Mouse (Mus musculus) layer of hippocampus, postnatal 36 days (tissue): ENCODE data around the gene Idh3g. TPM values are rescaled to one million over a fixed set of nuclear protein-coding genes. Genes with fewer than 3 reads are reported as not detected.
A peak's percentile ranks its signal among the peaks of the same experiment; 100 is the strongest.
"Not testable (repeated sequence)": the region's sequence is repeated elsewhere in the genome, so short reads cannot be mapped to it uniquely, and the experiment has no call there.

ENCODE experiments used
- DNase-seq, 2 experiments: peaks; one replicate each; pipeline ENCODE4 v3.0.0; 2022
- total RNA-seq, 2 experiments: library from RNA; stranded (reverse); gene quantifications; 2 replicates each; pipeline ENCODE4 v1.2.3; 2021

Gene Idh3g
- total RNA-seq, 2 experiments from 2014 or later, result 194 to 202 TPM

- DNase-seq, result peak; percentile 27
These were observed 30.2 kb downstream of the Idh3g start, which contains the start of gene Plxnb3 for GRCm38 (mm10) chrX:73756334-73757140. Plxnb3 (plus strand) TSS chrX:73757090.

- no peak for DNase-seq
These were observed 37.7 kb downstream of the Idh3g start for GRCm38 (mm10) chrX:73748977-73749376.

- DNase-seq, result no peak
These were observed 41.8 kb downstream of the Idh3g start for GRCm38 (mm10) chrX:73744774-73745481.

GRCm38 (mm10) chrX:73739841-73740240, 46.9 kb downstream of the Idh3g start:
- DNase-seq, result not testable (repeated sequence)

- DNase-seq, result no peak
These were observed 47.5 kb downstream of the Idh3g start for GRCm38 (mm10) chrX:73739151-73739550.

- no peak for DNase-seq
These were observed 48.5 kb downstream of the Idh3g start for GRCm38 (mm10) chrX:73738155-73738554.

GRCm38 (mm10) chrX:73730908-73731307, 55.8 kb downstream of the Idh3g start:
- DNase-seq, result no peak

Other genes with a start within 250 kb of the Idh3g start
- under 1 TPM; 0.18 to 0.25 TPM for gene Dusp9, start 147.5 kb downstream of the Idh3g start, total RNA-seq
- 100 to 1,000 TPM; 107 to 123 TPM for gene Pnck, start 126.8 kb downstream of the Idh3g start, total RNA-seq
- 100 to 1,000 TPM in 1 of 2 experiments, 10 to 100 TPM in 1; 92.0 to 100 TPM for gene Slc6a8, start 113.7 kb downstream of the Idh3g start, total RNA-seq
- gene Bcap31, start 70.7 kb downstream of the Idh3g start, total RNA-seq, result 10 to 100 TPM; 83.2 to 85.3 TPM
- gene Abcd1, start 70.3 kb downstream of the Idh3g start, total RNA-seq, result 10 to 100 TPM; 11.7 to 12.1 TPM
- 10 to 100 TPM; 12.0 to 15.5 TPM for gene Plxnb3, start 29.8 kb downstream of the Idh3g start, total RNA-seq
- 1 to 10 TPM; 5.1 to 5.8 TPM for gene Srpk3, start 12.5 kb downstream of the Idh3g start, total RNA-seq
- gene Ssr4, start 131 bp upstream of the Idh3g start, total RNA-seq, result 10 to 100 TPM; 83.9 to 88.9 TPM
- gene Pdzd4, start 38.1 kb upstream of the Idh3g start, total RNA-seq, result 100 to 1,000 TPM in 1 of 2 experiments, 10 to 100 TPM in 1; 98.3 to 101 TPM
- gene Avpr2, start 105.2 kb upstream of the Idh3g start, total RNA-seq, result not detected
- 100 to 1,000 TPM; 134 TPM for gene L1cam, start 109.2 kb upstream of the Idh3g start, total RNA-seq
- 1 to 10 TPM; 5.4 to 6.4 TPM for gene Arhgap4, start 135.0 kb upstream of the Idh3g start, total RNA-seq
- gene Naa10, start 135.0 kb upstream of the Idh3g start, total RNA-seq, result 10 to 100 TPM; 65.5 to 70.5 TPM
- gene Renbp, start 144.0 kb upstream of the Idh3g start, total RNA-seq, result 1 to 10 TPM; 3.0 to 4.2 TPM
- gene Hcfc1, start 179.5 kb upstream of the Idh3g start, total RNA-seq, result 10 to 100 TPM; 71.5 to 78.1 TPM
- 10 to 100 TPM; 48.3 to 59.9 TPM for gene Irak1, start 237.0 kb upstream of the Idh3g start, total RNA-seq